Mouse (Mus musculus) hindlimb bud, embryonic 11.5 days (tissue): Measurements from ENCODE around the gene Sspn.

Experiments
- DNase-seq: peaks from one replicate; pipeline ENCODE4 v3.0.0-alpha.2; 2012; ENCODE audit warnings: low read depth, low spot score; ENCODE audit errors: extremely low spot score

Gene Sspn

GRCm38 (mm10) chr6:145934001-145934696, 2.7 kb downstream of the Sspn start:
- DNase-seq = no peak

GRCm38 (mm10) chr6:145934697-145935240, 3.3 kb downstream of the Sspn start:
- no peak for DNase-seq

GRCm38 (mm10) chr6:145935912-145936311, 4.5 kb downstream of the Sspn start:
- no peak for DNase-seq

GRCm38 (mm10) chr6:145936511-145936910, 5.1 kb downstream of the Sspn start:
- DNase-seq = no peak

GRCm38 (mm10) chr6:145940852-145941251, 9.4 kb downstream of the Sspn start:
- no peak for DNase-seq

- no peak for DNase-seq
Observed at GRCm38 (mm10) chr6:145942263-145942966, 11.0 kb downstream of the Sspn start.

GRCm38 (mm10) chr6:145943414-145943813, 12.0 kb downstream of the Sspn start:
- DNase-seq = no peak

GRCm38 (mm10) chr6:145945700-145946344, 14.4 kb downstream of the Sspn start:
- DNase-seq = no peak

- DNase-seq = no peak
Observed at GRCm38 (mm10) chr6:145949049-145949448, 17.6 kb downstream of the Sspn start.

GRCm38 (mm10) chr6:145950626-145951025, 19.2 kb downstream of the Sspn start:
- DNase-seq = no peak

- DNase-seq = no peak
Observed at GRCm38 (mm10) chr6:145952594-145952993, 21.2 kb downstream of the Sspn start.

GRCm38 (mm10) chr6:145953121-145953896, 21.9 kb downstream of the Sspn start:
- DNase-seq = no peak

- no peak for DNase-seq
Observed at GRCm38 (mm10) chr6:145957427-145957965, 26.1 kb downstream of the Sspn start.

GRCm38 (mm10) chr6:145958070-145958469, 26.6 kb downstream of the Sspn start:
- no peak for DNase-seq

- no peak for DNase-seq
Observed at GRCm38 (mm10) chr6:145961047-145961446, 29.6 kb downstream of the Sspn start.

GRCm38 (mm10) chr6:145963966-145964365, 32.5 kb downstream of the Sspn start:
- DNase-seq = no peak

- DNase-seq = no peak
Observed at GRCm38 (mm10) chr6:145967693-145968092, 36.3 kb downstream of the Sspn start.

GRCm38 (mm10) chr6:145968301-145968818, 36.9 kb downstream of the Sspn start:
- no peak for DNase-seq

- no peak for DNase-seq
Observed at GRCm38 (mm10) chr6:145968821-145969220, 37.4 kb downstream of the Sspn start.

GRCm38 (mm10) chr6:145969572-145969971, 38.1 kb downstream of the Sspn start:
- no peak for DNase-seq
